Mouse (Mus musculus) olfactory bulb, adult 2 months (tissue): ENCODE data around the gene Mest.

Experiments used
- CTCF ChIP-seq: fragments of 200-500 bp; IDR thresholded peaks from 2 replicates; pipeline ENCODE4 v1.5.1; 2012; ENCODE audit warnings: low read depth, mild to moderate bottlenecking, low read length, moderate library complexity; ENCODE audit not compliant: insufficient read depth
- POLR2A ChIP-seq: fragments of 200-500 bp; IDR thresholded peaks from 2 replicates; pipeline ENCODE4 v1.6.1; 2012; ENCODE audit warnings: mild to moderate bottlenecking, low read depth, low read length, moderate library complexity; ENCODE audit not compliant: insufficient read depth

- no peak for TF ChIP-seq CTCF
- TF ChIP-seq POLR2A: no peak
Measured at GRCm38 (mm10) chr6:30677591-30677990, 45.8 kb upstream of the Mest start.
